Mouse (Mus musculus) stomach, postnatal 0 days (tissue): ENCODE measurements around the gene Nsmce4a. TPM values are rescaled to one million over a fixed set of nuclear protein-coding genes. Genes with fewer than 3 reads are reported as not detected.

Experiments
- ATAC-seq: fragments of 200-750 bp; cut with Nextera tagmentation; 2 replicates; pipeline ENCODE4 v1.8.0; 2017; ENCODE audit not compliant: low FRiP score, low TSS enrichment
- DNase-seq: peaks from one replicate; pipeline ENCODE4 v3.0.0-alpha.2; 2016; ENCODE audit warnings: low spot score
- H3K27ac ChIP-seq: fragments of 300-500 bp; sonication (generic); replicated peaks from 2 replicates; pipeline ENCODE4 v1.5.1; 2014; ENCODE audit warnings: mild to moderate bottlenecking, control low read depth
- H3K27me3 ChIP-seq: fragments of 300-500 bp; sonication (generic); 2 replicates; pipeline ENCODE4 v1.6.1; 2014; ENCODE audit warnings: low read length; ENCODE audit not compliant: control insufficient read depth, insufficient read depth
- H3K36me3 ChIP-seq: fragments of 300-500 bp; sonication (generic); 2 replicates; pipeline ENCODE4 v1.6.1; 2014; ENCODE audit warnings: low read length, mixed read lengths; ENCODE audit not compliant: control insufficient read depth, insufficient read depth
- H3K4me1 ChIP-seq: fragments of 300-500 bp; sonication (generic); replicated peaks from 2 replicates; pipeline ENCODE4 v1.6.1; 2014; ENCODE audit warnings: antibody characterized with exemption; ENCODE audit not compliant: control insufficient read depth, insufficient read depth
- H3K4me2 ChIP-seq: fragments of 300-500 bp; sonication (generic); replicated peaks from 2 replicates; pipeline ENCODE4 v1.6.1; 2014; ENCODE audit warnings: low read depth, mild to moderate bottlenecking, control low read depth, moderate library complexity
- H3K4me3 ChIP-seq: fragments of 300-500 bp; sonication (generic); 2 replicates; pipeline ENCODE4 v1.5.1; 2014; ENCODE audit warnings: low read depth, low read length, control low read depth
- H3K9ac ChIP-seq: fragments of 300-500 bp; sonication (generic); 2 replicates; pipeline ENCODE4 v1.6.1; 2014; ENCODE audit warnings: mild to moderate bottlenecking, low read length, control low read depth, mixed read lengths
- H3K9me3 ChIP-seq: fragments of 300-500 bp; sonication (generic); 2 replicates; pipeline ENCODE4 v1.6.1; 2016; ENCODE audit warnings: low read length; ENCODE audit not compliant: control insufficient read depth
- CTCF ChIP-seq: IDR thresholded peaks from 2 replicates; pipeline ENCODE4 v1.5.1; 2016; ENCODE audit warnings: antibody characterized with exemption, low read depth, mild to moderate bottlenecking, moderate library complexity
- EP300 ChIP-seq: optimal IDR thresholded peaks from 2 replicates; pipeline ENCODE3; 2016; ENCODE audit warnings: antibody characterized with exemption
- WGBS: fragments of 180-500 bp; shearing (Covaris S2); extraction: QIAGEN DNeasy Blood & Tissue Kit; methylation state at CpG from one replicate; pipeline ENCODE4 v1.1.7; 2014; 5-methylcytosine and 5-hydroxymethylcytosine counted together
- polyA plus RNA-seq: library from polyadenylated mRNA; unstranded; fragments of >200 nt; fragmentation: Nextera tagmentation; extraction: Ambion mirVana; gene quantifications from 2 replicates; pipeline ENCODE4 v1.2.1, GENCODE M21; 2015

Gene Nsmce4a
- polyA plus RNA-seq, 1 experiment from 2014 or later = 89.7 TPM

DNA sequence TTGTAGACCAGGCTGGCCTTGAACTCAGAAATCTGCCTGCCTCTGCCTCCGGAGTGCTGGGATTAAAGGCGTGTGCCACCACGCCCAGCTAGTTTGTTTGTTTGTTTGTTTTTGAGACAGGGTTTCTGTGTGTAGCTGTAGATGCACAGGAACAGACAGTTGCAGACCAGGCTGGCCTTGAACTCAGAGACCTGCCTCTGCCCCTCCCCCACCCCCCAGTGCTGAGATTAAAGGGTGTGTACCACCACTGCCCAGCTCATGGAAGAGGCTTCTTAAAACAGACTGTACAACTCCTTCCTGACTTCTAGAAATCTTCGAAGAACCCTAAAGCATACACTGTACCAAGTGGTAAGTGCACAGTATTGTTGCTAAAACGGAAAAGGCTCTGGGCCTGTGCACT lies 27.5 kb downstream of the Nsmce4a start:
- Histone ChIP-seq H3K27me3 (no peaks in the 10 kb centered on the region), H3K9ac (no peak overlapping the region), H3K4me3 (no peak overlapping the region), H3K4me1 (0 out of 2 replicates have a peak, but pooled peaks cover 3% of the 10 kb centered on the region), H3K4me2 (peak overlapping the region; percentile 62), H3K27ac (0 out of 2 replicates have a peak overlapping the region, but pooled peaks have one; percentile 24), H3K9me3 (0 out of 2 replicates have a peak, but pooled peaks cover 2% of the 10 kb centered on the region), H3K36me3 (0 out of 2 replicates have a peak, but pooled peaks cover 10% of the 10 kb centered on the region)
- TF ChIP-seq EP300 (no peak), CTCF (no peak)
- no peak for ATAC-seq
- no peak for DNase-seq
- 84% methylated on average over 5 of the region's 5 CpGs for WGBS

DNA sequence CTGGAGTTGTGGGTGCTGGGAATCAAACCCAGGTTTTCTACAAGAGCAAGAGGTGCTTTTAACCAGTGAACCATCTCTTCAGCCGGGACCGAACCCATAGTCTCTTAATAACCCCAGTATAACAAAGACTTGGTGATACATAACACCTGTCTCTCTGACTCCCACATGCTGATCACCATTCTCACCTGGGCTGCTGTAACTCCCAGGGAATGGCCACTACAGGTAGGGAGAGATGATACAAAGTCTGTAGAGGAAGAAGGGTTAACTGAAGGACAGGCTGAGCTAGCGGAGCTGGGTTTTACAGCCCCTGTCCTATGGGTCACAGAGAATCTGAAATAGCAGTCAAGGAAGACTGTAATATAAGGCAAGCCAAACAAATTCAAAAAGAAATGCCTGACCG lies 29.7 kb downstream of the Nsmce4a start:
- H3K9me3 ChIP-seq = no peaks in the 10 kb centered on the region
- H3K36me3 ChIP-seq = peaks cover 24% of the 10 kb centered on the region; the same call in 1 of the 2 replicates
- no peak overlapping the region for H3K4me2 ChIP-seq
- H3K27me3 ChIP-seq = no peaks in the 10 kb centered on the region
- WGBS = 89% methylated on average over 4 of the region's 4 CpGs
- DNase-seq = no peak
- H3K9ac ChIP-seq = no peak overlapping the region
- no peak for TF ChIP-seq EP300
- TF ChIP-seq CTCF = no peak
- H3K27ac ChIP-seq = no peak overlapping the region
- H3K4me3 ChIP-seq = no peak overlapping the region
- 0 out of 2 replicates have a peak, but pooled peaks cover 3% of the 10 kb centered on the region for H3K4me1 ChIP-seq
- no peak for ATAC-seq

DNA sequence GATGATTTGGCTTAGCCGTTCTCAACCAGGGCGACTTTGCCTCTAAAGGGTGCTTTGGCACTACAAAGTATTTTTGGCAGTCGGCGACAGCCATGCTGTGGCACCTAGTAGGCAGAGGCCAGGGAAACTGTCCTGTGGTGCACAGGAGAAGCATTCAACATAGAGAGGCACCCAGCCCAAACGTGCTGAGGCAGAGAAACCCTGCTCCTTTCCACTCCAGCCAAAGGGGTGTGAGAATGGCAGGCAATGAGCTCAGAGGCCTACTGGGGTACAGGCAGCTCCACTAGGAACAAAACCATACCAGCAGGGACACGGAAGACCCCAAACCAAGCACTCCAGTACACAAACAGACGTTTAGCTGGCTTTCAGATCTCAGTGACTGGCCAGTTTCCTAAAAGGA lies 32.7 kb downstream of the Nsmce4a start:
- H3K36me3 ChIP-seq = peaks cover 24% of the 10 kb centered on the region; the same call in 1 of the 2 replicates
- ATAC-seq (no peak), DNase-seq (no peak)
- H3K4me3 ChIP-seq = no peak overlapping the region
- H3K27ac ChIP-seq = no peak overlapping the region
- WGBS = 88% methylated on average over 7 of the region's 7 CpGs
- no peaks in the 10 kb centered on the region for H3K9me3 ChIP-seq
- H3K4me2 ChIP-seq = no peak overlapping the region
- no peak for TF ChIP-seq EP300
- TF ChIP-seq CTCF = no peak
- H3K27me3 ChIP-seq = no peaks in the 10 kb centered on the region
- no peaks in the 10 kb centered on the region for H3K4me1 ChIP-seq
- H3K9ac ChIP-seq = no peak overlapping the region

DNA sequence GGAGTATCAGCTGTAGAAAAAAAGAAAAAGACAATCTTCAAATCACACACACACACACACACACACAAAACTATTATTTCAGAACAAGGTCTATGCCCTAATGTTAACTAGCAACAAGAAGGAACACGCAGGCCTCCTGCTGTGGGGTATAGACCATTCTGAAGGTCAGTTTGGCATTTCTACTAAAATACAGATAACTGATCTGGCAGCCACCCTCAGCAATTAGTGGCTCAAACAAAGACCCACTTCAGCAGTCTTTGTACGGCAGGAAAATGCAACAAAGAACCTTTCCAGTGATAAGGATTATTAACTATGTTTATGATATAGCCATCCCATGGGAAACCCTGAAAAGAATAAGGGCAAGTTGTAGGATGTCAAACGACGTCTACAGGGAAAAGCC lies 35.9 kb downstream of the Nsmce4a start:
- Histone ChIP-seq H3K4me3 (no peak overlapping the region), H3K4me1 (no peaks in the 10 kb centered on the region), H3K9me3 (no peaks in the 10 kb centered on the region), H3K9ac (no peak overlapping the region), H3K36me3 (peaks cover 26% of the 10 kb centered on the region; the same call in 1 of the 2 replicates), H3K27ac (no peak overlapping the region), H3K27me3 (no peaks in the 10 kb centered on the region), H3K4me2 (no peak overlapping the region)
- WGBS = 75% methylated on average over 4 of the region's 4 CpGs
- TF ChIP-seq CTCF (no peak), EP300 (no peak)
- ATAC-seq (no peak), DNase-seq (no peak)

DNA sequence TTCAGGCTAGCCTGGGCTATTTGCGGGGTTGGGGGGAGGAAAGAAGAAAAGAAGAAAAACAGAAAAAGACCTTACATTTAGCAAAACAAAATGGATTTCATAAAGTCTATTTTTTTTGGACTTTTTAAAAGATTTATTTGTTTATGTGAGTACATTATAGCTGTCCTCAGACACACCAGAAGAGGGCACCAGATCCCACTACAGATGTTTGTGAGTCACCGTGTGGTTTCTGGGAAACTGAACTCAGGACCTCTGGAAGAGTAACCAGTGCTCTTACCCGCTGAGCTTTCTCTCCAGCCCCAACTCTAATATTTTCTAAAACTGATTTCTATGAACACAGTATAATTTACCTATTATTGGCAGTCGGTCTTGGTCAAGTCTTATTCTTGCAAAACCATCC lies 37.7 kb downstream of the Nsmce4a start:
- no peak overlapping the region for H3K27ac ChIP-seq
- TF ChIP-seq EP300 = no peak
- TF ChIP-seq CTCF = peak; percentile 47
- no peak overlapping the region for H3K9ac ChIP-seq
- peaks cover 22% of the 10 kb centered on the region for H3K36me3 ChIP-seq
- ATAC-seq (no peak), DNase-seq (no peak)
- H3K4me3 ChIP-seq = no peak overlapping the region
- no peaks in the 10 kb centered on the region for H3K27me3 ChIP-seq
- 79% methylated on average over 4 of the region's 4 CpGs for WGBS
- H3K4me2 ChIP-seq = no peak overlapping the region
- no peaks in the 10 kb centered on the region for H3K9me3 ChIP-seq
- no peaks in the 10 kb centered on the region for H3K4me1 ChIP-seq

DNA sequence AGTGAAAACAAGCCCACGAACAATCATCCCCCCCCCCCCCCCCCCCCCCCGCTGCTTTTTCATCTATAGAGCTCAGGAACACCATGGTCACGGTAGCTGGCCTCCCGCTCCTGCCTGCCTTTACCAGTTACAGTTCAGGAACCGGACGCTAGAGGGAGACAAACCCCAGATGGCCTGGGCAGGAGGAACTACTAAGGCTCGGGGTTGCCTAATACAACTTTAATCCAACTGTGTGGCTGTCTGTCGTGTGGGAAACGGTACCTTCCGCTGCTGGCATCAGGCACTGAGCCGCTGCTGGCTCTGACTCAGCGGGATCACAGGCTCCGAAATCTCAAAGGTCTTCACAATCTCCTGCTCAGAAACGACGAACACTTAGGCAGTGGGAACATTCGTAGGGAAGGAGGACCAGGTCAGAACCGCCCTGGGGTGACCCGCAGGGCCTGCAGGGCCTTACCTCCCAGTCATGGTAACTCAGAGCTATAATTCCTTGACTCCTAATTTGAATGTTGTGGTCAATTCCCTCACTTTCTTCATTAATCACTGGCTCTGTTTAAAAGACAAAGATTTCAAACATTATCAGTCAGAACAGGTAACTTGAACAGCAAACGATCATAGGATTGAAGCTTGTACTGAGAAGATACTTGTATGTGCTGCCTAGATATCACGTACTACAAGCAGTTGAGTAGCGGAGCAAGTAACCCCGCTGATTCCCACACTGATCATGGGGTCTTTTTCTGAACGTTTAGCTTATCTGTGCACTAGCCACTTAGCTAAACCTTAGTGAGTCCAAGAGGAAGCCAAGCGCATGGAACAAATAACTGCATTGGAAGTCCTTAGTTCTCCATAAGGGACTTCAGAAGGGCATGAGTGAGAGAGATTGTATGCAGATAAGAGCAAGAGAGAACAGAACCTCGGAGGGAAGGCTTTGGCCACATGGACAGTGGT lies 39.3 kb downstream of the Nsmce4a start:
- peak; percentile 89 for ATAC-seq
- TF ChIP-seq CTCF (peak; percentile 96), EP300 (no peak)
- peak; percentile 90 for DNase-seq
- Histone ChIP-seq H3K9ac (no peak overlapping the region), H3K9me3 (no peaks in the 10 kb centered on the region), H3K36me3 (peaks cover 12% of the 10 kb centered on the region), H3K27ac (no peak overlapping the region), H3K4me3 (no peak overlapping the region), H3K4me1 (no peaks in the 10 kb centered on the region), H3K27me3 (no peaks in the 10 kb centered on the region), H3K4me2 (no peak overlapping the region)
- 44% methylated on average over 24 of the region's 25 CpGs for WGBS
